Mouse (Mus musculus): ENCODE measurements around the gene Cox4i2. TPM values are rescaled to one million over a fixed set of nuclear protein-coding genes. Genes with fewer than 3 reads are reported as not detected.

Gene Cox4i2
- polyA plus RNA-seq, 1 experiment from 2014 or later = 5.4 TPM

GRCm38 (mm10) chr2:152804408-152805110 lies 50.6 kb downstream of the Cox4i2 start:
- H3K9me3 ChIP-seq (ENCODE audit: control insufficient read depth, low read length) = no peaks in the 10 kb centered on the region
- no peak overlapping the region; the same call in 1 of the 2 replicates for H3K27ac ChIP-seq (replicated peaks; ENCODE audit: low read depth, low read length)
- 8% methylated on average over 6 of the region's 6 CpGs for WGBS
- peaks cover 12% of the 10 kb centered on the region for H3K4me1 ChIP-seq (ENCODE audit: control insufficient read depth, insufficient read depth, low read length)
- no peak overlapping the region for H3K4me2 ChIP-seq (ENCODE audit: low read length)
- H3K36me3 ChIP-seq (ENCODE audit: control insufficient read depth, insufficient read depth, low read length) = no peaks in the 10 kb centered on the region
- 0 out of 2 replicates have a peak overlapping the region, but pooled peaks have one; percentile 16 for H3K9ac ChIP-seq (replicated peaks; ENCODE audit: low read length)
- H3K27me3 ChIP-seq (ENCODE audit: control insufficient read depth, insufficient read depth, low read length) = no peaks in the 10 kb centered on the region
- DNase-seq (peak; percentile 35), ATAC-seq (ENCODE audit: low FRiP score, low TSS enrichment) (no peak; the same call in 1 of the 2 replicates)
- H3K4me3 ChIP-seq (replicated peaks; ENCODE audit: low read depth, low read length) = no peak overlapping the region

- ATAC-seq (ENCODE audit: low FRiP score, low TSS enrichment) (no peak), DNase-seq (no peak)
- Histone ChIP-seq H3K27me3 (ENCODE audit: control insufficient read depth, insufficient read depth, low read length) (no peaks in the 10 kb centered on the region), H3K27ac (replicated peaks; ENCODE audit: low read depth, low read length) (peak overlapping the region; percentile 41; the same call in 1 of the 2 replicates), H3K36me3 (ENCODE audit: control insufficient read depth, insufficient read depth, low read length) (no peaks in the 10 kb centered on the region), H3K4me1 (ENCODE audit: control insufficient read depth, insufficient read depth, low read length) (peaks cover 12% of the 10 kb centered on the region), H3K4me2 (ENCODE audit: low read length) (no peak overlapping the region), H3K4me3 (replicated peaks; ENCODE audit: low read depth, low read length) (no peak overlapping the region), H3K9me3 (ENCODE audit: control insufficient read depth, low read length) (no peaks in the 10 kb centered on the region), H3K9ac (replicated peaks; ENCODE audit: low read length) (no peak overlapping the region)
- 36% methylated on average over 5 of the region's 5 CpGs for WGBS
Measured at GRCm38 (mm10) chr2:152805111-152805490, 51.1 kb downstream of the Cox4i2 start.

GRCm38 (mm10) chr2:152806037-152806436 lies 52.1 kb downstream of the Cox4i2 start:
- Histone ChIP-seq H3K9me3 (ENCODE audit: control insufficient read depth, low read length) (no peaks in the 10 kb centered on the region), H3K27ac (replicated peaks; ENCODE audit: low read depth, low read length) (no peak overlapping the region), H3K9ac (replicated peaks; ENCODE audit: low read length) (no peak overlapping the region), H3K36me3 (ENCODE audit: control insufficient read depth, insufficient read depth, low read length) (no peaks in the 10 kb centered on the region), H3K4me2 (ENCODE audit: low read length) (no peak overlapping the region), H3K4me1 (ENCODE audit: control insufficient read depth, insufficient read depth, low read length) (peaks cover 12% of the 10 kb centered on the region), H3K4me3 (replicated peaks; ENCODE audit: low read depth, low read length) (no peak overlapping the region), H3K27me3 (ENCODE audit: control insufficient read depth, insufficient read depth, low read length) (no peaks in the 10 kb centered on the region)
- no peak for DNase-seq
- 84% methylated on average over 2 of the region's 2 CpGs for WGBS
- no peak for ATAC-seq (ENCODE audit: low FRiP score, low TSS enrichment)

- DNase-seq = no peak
- no peaks in the 10 kb centered on the region for H3K27me3 ChIP-seq (ENCODE audit: control insufficient read depth, insufficient read depth, low read length)
- no peaks in the 10 kb centered on the region for H3K9me3 ChIP-seq (ENCODE audit: control insufficient read depth, low read length)
- H3K9ac ChIP-seq (replicated peaks; ENCODE audit: low read length) = no peak overlapping the region
- WGBS = 90% methylated on average over 3 of the region's 3 CpGs
- H3K4me1 ChIP-seq (ENCODE audit: control insufficient read depth, insufficient read depth, low read length) = peaks cover 12% of the 10 kb centered on the region
- ATAC-seq (ENCODE audit: low FRiP score, low TSS enrichment) = no peak
- H3K4me2 ChIP-seq (ENCODE audit: low read length) = no peak overlapping the region
- no peaks in the 10 kb centered on the region for H3K36me3 ChIP-seq (ENCODE audit: control insufficient read depth, insufficient read depth, low read length)
- H3K27ac ChIP-seq (replicated peaks; ENCODE audit: low read depth, low read length) = no peak overlapping the region
- no peak overlapping the region for H3K4me3 ChIP-seq (replicated peaks; ENCODE audit: low read depth, low read length)
Measured at GRCm38 (mm10) chr2:152808178-152808577, 54.2 kb downstream of the Cox4i2 start.

GRCm38 (mm10) chr2:152810158-152810941 lies 56.4 kb downstream of the Cox4i2 start:
- Histone ChIP-seq H3K4me3 (replicated peaks; ENCODE audit: low read depth, low read length) (no peak overlapping the region), H3K27me3 (ENCODE audit: control insufficient read depth, insufficient read depth, low read length) (no peaks in the 10 kb centered on the region), H3K9ac (replicated peaks; ENCODE audit: low read length) (no peak overlapping the region), H3K4me2 (ENCODE audit: low read length) (no peak overlapping the region), H3K27ac (replicated peaks; ENCODE audit: low read depth, low read length) (no peak overlapping the region), H3K36me3 (ENCODE audit: control insufficient read depth, insufficient read depth, low read length) (no peaks in the 10 kb centered on the region), H3K9me3 (ENCODE audit: control insufficient read depth, low read length) (no peaks in the 10 kb centered on the region), H3K4me1 (ENCODE audit: control insufficient read depth, insufficient read depth, low read length) (no peaks in the 10 kb centered on the region)
- 91% methylated on average over 5 of the region's 5 CpGs for WGBS
- ATAC-seq (ENCODE audit: low FRiP score, low TSS enrichment) (no peak), DNase-seq (no peak)

- no peak for DNase-seq
- Histone ChIP-seq H3K4me1 (ENCODE audit: control insufficient read depth, insufficient read depth, low read length) (0 out of 2 replicates have a peak, but pooled peaks cover 3% of the 10 kb centered on the region), H3K4me3 (replicated peaks; ENCODE audit: low read depth, low read length) (no peak overlapping the region), H3K9me3 (ENCODE audit: control insufficient read depth, low read length) (no peaks in the 10 kb centered on the region), H3K4me2 (ENCODE audit: low read length) (no peak overlapping the region), H3K9ac (replicated peaks; ENCODE audit: low read length) (no peak overlapping the region), H3K36me3 (ENCODE audit: control insufficient read depth, insufficient read depth, low read length) (0 out of 2 replicates have a peak, but pooled peaks cover 2% of the 10 kb centered on the region), H3K27ac (replicated peaks; ENCODE audit: low read depth, low read length) (no peak overlapping the region), H3K27me3 (ENCODE audit: control insufficient read depth, insufficient read depth, low read length) (no peaks in the 10 kb centered on the region)
- 44% methylated on average over 3 of the region's 3 CpGs for WGBS
- no peak for ATAC-seq (ENCODE audit: low FRiP score, low TSS enrichment)
Measured at GRCm38 (mm10) chr2:152811336-152812165, 57.6 kb downstream of the Cox4i2 start.

- H3K27me3 ChIP-seq (ENCODE audit: control insufficient read depth, insufficient read depth, low read length) = no peaks in the 10 kb centered on the region
- DNase-seq (no peak), ATAC-seq (ENCODE audit: low FRiP score, low TSS enrichment) (no peak)
- H3K9me3 ChIP-seq (ENCODE audit: control insufficient read depth, low read length) = no peaks in the 10 kb centered on the region
- H3K9ac ChIP-seq (replicated peaks; ENCODE audit: low read length) = no peak overlapping the region
- H3K27ac ChIP-seq (replicated peaks; ENCODE audit: low read depth, low read length) = no peak overlapping the region
- H3K4me2 ChIP-seq (ENCODE audit: low read length) = no peak overlapping the region
- H3K36me3 ChIP-seq (ENCODE audit: control insufficient read depth, insufficient read depth, low read length) = 0 out of 2 replicates have a peak, but pooled peaks cover 2% of the 10 kb centered on the region
- WGBS = 94% methylated on average over 1 of the region's 1 CpGs
- peaks cover 14% of the 10 kb centered on the region; the same call in 1 of the 2 replicates for H3K4me1 ChIP-seq (ENCODE audit: control insufficient read depth, insufficient read depth, low read length)
- no peak overlapping the region for H3K4me3 ChIP-seq (replicated peaks; ENCODE audit: low read depth, low read length)
Measured at GRCm38 (mm10) chr2:152813232-152813631, 59.3 kb downstream of the Cox4i2 start.

GRCm38 (mm10) chr2:152814213-152814874 lies 60.4 kb downstream of the Cox4i2 start:
- no peak for ATAC-seq (ENCODE audit: low FRiP score, low TSS enrichment)
- Histone ChIP-seq H3K4me1 (ENCODE audit: control insufficient read depth, insufficient read depth, low read length) (peaks cover 15% of the 10 kb centered on the region; the same call in 1 of the 2 replicates), H3K27me3 (ENCODE audit: control insufficient read depth, insufficient read depth, low read length) (no peaks in the 10 kb centered on the region), H3K4me3 (replicated peaks; ENCODE audit: low read depth, low read length) (no peak overlapping the region), H3K9ac (replicated peaks; ENCODE audit: low read length) (no peak overlapping the region), H3K9me3 (ENCODE audit: control insufficient read depth, low read length) (no peaks in the 10 kb centered on the region), H3K4me2 (ENCODE audit: low read length) (no peak overlapping the region), H3K27ac (replicated peaks; ENCODE audit: low read depth, low read length) (no peak overlapping the region), H3K36me3 (ENCODE audit: control insufficient read depth, insufficient read depth, low read length) (peaks cover 7% of the 10 kb centered on the region)
- 87% methylated on average over 6 of the region's 6 CpGs for WGBS
- DNase-seq = no peak

All from midbrain, embryonic 14.5 days (tissue).